Mouse (Mus musculus) heart, adult 2 months (tissue): Measurements from ENCODE around the gene Zup1. TPM values are rescaled to one million over a fixed set of nuclear protein-coding genes. Genes with fewer than 3 reads are reported as not detected.

Experiments
- DNase-seq, 2 experiments: peaks; one replicate each; pipeline ENCODE4 v3.0.0; 2021
- H3K27ac ChIP-seq: fragments of 200-600 bp; 2 replicates; pipeline ENCODE4 v1.8.1; 2022
- H3K27me3 ChIP-seq: fragments of 200-500 bp; 2 replicates; pipeline ENCODE4 v1.6.1; 2012; ENCODE audit warnings: mild to moderate bottlenecking, low read length, inconsistent platforms, mixed read lengths; ENCODE audit not compliant: control insufficient read depth, insufficient read depth
- H3K36me3 ChIP-seq: fragments of 200-500 bp; 2 replicates; pipeline ENCODE4 v1.6.1; 2012; ENCODE audit warnings: low read length, inconsistent platforms; ENCODE audit not compliant: control insufficient read depth, insufficient read depth
- H3K4me1 ChIP-seq: fragments of 200-500 bp; 2 replicates; pipeline ENCODE4 v1.6.1; 2011; ENCODE audit warnings: low read length; ENCODE audit not compliant: control insufficient read depth, insufficient read depth
- H3K4me3 ChIP-seq: fragments of 200-600 bp; 2 replicates; pipeline ENCODE4 v1.8.1; 2022
- H3K79me2 ChIP-seq: fragments of 200-500 bp; replicated peaks from 2 replicates; pipeline ENCODE4 v1.6.1; 2012; ENCODE audit warnings: mild to moderate bottlenecking, inconsistent platforms, low read length, moderate library complexity, mixed read lengths; ENCODE audit not compliant: control insufficient read depth, insufficient read depth
- H3K9ac ChIP-seq: fragments of 200-500 bp; 2 replicates; pipeline ENCODE4 v1.6.1; 2012; ENCODE audit warnings: low read depth, mild to moderate bottlenecking, control low read depth, inconsistent platforms, low read length, mixed read lengths
- CTCF ChIP-seq: fragments of 200-600 bp; IDR thresholded peaks from 2 replicates; pipeline ENCODE4 v1.8.1; 2022; ENCODE audit warnings: antibody characterized with exemption, mild to moderate bottlenecking, moderate library complexity
- EP300 ChIP-seq: fragments of 200-500 bp; IDR thresholded peaks from 2 replicates; pipeline ENCODE4 v1.6.1; 2011; ENCODE audit warnings: low read depth, low read length, control low read depth; ENCODE audit not compliant: insufficient read depth
- POLR2A ChIP-seq: fragments of 200-500 bp; IDR thresholded peaks from 2 replicates; pipeline ENCODE4 v1.6.1; 2011; ENCODE audit warnings: mild to moderate bottlenecking, low read depth, low read length, control low read depth; ENCODE audit not compliant: insufficient read depth
- WGBS: fragments of 180-500 bp; shearing (Covaris S2); methylation state at CpG from one replicate; pipeline ENCODE4 v1.1.7; 2018; 5-methylcytosine and 5-hydroxymethylcytosine counted together
- intact Hi-C: fragments of 180-260 bp; cut with DNase I; formaldehyde crosslinking; loops from one replicate; pipeline ENCODE4 v1.15.1; 2025
- polyA plus RNA-seq: library from polyadenylated mRNA; depleted of rRNA; stranded (reverse); fragments of >200 nt; gene quantifications from 2 replicates; pipeline ENCODE4 v1.2.3, GENCODE M21; 2012; rRNA removed
- total RNA-seq, 2 experiments: library from RNA; stranded (reverse); gene quantifications; 2 replicates each; pipeline ENCODE4 v1.2.3; 2021

The Zup1 gene
- total and polyA plus RNA-seq, 3 experiments = 2.9 to 7.8 (median 6.6) TPM

DNA sequence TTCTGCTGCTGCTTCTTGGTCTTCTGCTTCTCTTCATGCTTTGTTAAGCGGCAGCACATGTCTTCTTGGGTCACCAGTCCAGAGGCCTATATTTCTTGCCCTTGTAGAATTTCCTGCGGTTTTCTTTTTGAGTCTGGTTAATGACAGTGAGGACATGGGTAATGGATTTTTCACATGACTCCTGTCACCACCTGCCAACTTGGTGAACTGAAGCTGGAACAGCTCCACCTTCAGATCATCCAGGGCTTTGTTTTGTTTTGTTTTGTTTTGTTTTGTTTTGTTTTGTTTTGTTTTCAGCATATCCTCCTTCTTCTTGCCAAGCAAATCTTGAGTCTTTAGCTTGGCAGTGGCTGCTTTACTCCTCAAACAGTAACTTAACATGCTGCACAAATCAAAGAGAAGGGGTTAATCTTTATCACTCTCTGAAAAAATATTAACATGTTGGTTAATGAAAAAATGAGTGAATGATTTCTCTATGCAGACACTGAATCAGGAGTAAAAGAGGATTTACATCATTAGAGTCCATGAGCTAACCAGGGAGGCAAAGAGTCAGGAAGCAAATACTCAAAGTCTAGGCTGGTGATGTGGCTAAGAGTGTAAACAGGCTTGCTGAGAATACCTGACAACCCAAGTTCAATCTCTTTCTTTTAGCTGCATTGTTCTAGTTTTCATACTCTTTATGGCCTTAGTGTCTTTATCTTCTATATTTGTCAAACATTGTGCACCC, 78.2 kb downstream of the Zup1 start:
- Histone ChIP-seq H3K4me1 (no peaks in the 10 kb centered on the region), H3K27me3 (no peaks in the 10 kb centered on the region), H3K9ac (no peak overlapping the region), H3K27ac (no peak overlapping the region), H3K79me2 (no peaks in the 10 kb centered on the region), H3K4me3 (no peak overlapping the region), H3K36me3 (no peaks in the 10 kb centered on the region)
- no peak for DNase-seq
- WGBS = 72% methylated on average over 2 of the region's 2 CpGs
- intact Hi-C loops = loop anchor here (5.0 kb wide), 1 partner anchor 326 kb away; no protein-coding TSS in a partner anchor
- TF ChIP-seq EP300 (no peak), CTCF (no peak), POLR2A (no peak)

DNA sequence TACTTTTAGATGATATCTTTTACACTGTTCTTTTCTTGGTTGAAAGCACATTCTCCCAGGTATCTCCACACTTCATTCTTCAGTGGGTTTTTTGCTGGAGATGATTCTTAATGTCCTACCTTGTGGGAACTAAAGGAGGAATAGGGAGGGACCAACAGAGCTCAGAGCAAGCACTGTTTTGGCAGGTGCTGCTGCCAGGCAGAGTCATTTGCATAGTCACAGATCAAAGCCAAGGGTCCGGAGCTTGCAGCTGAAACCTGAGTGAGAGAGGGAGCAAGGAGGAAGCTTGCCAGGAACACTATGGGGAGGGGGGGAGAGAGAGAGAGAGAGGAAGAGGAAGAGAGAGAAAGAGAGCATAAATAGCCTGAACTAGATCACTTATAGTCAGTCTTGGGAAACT, 80.6 kb downstream of the Zup1 start:
- no peak for TF ChIP-seq EP300
- no peak for TF ChIP-seq CTCF
- TF ChIP-seq POLR2A = no peak
- Histone ChIP-seq H3K4me1 (no peaks in the 10 kb centered on the region), H3K27me3 (no peaks in the 10 kb centered on the region), H3K36me3 (no peaks in the 10 kb centered on the region), H3K79me2 (no peaks in the 10 kb centered on the region), H3K4me3 (no peak overlapping the region), H3K27ac (no peak overlapping the region), H3K9ac (no peak overlapping the region)
- WGBS = 8% methylated on average over 1 of the region's 1 CpGs
- no peak for DNase-seq
- intact Hi-C loops = loop anchor here (5.0 kb wide), 1 partner anchor 323 kb away; no protein-coding TSS in a partner anchor

Other genes starting within 250 kb of the Zup1 start
- gene Sult3a2, start 164.6 kb downstream of the Zup1 start, total RNA-seq = not detected
- not detected in 2 replicates for gene Sult3a2, start 164.6 kb downstream of the Zup1 start, polyA plus RNA-seq
- not detected for gene Sult3a1, start 93.5 kb downstream of the Zup1 start, total RNA-seq
- gene Sult3a1, start 93.5 kb downstream of the Zup1 start, polyA plus RNA-seq = not detected in 2 replicates
- not detected for gene Rsph4a, start 46.2 kb downstream of the Zup1 start, total RNA-seq
- gene Rsph4a, start 46.2 kb downstream of the Zup1 start, polyA plus RNA-seq = 0.25 TPM in 1 of 2 replicates, not detected in the other
- 100 to 1,000 TPM; 105 to 123 TPM for gene Rwdd1, start 68.4 kb upstream of the Zup1 start, total RNA-seq
- 38.5 and 59.0 TPM in 2 replicates for gene Rwdd1, start 68.4 kb upstream of the Zup1 start, polyA plus RNA-seq
- gene Trappc3l, start 86.3 kb upstream of the Zup1 start, total RNA-seq = not detected
- not detected in 2 replicates for gene Trappc3l, start 86.3 kb upstream of the Zup1 start, polyA plus RNA-seq
- not detected for gene Calhm4, start 93.0 kb upstream of the Zup1 start, total RNA-seq
- not detected in 2 replicates for gene Calhm4, start 93.0 kb upstream of the Zup1 start, polyA plus RNA-seq
- under 1 TPM; 0.75 to 0.97 TPM for gene Calhm5, start 145.2 kb upstream of the Zup1 start, total RNA-seq
- 0.51 and 1.3 TPM in 2 replicates for gene Calhm5, start 145.2 kb upstream of the Zup1 start, polyA plus RNA-seq
- gene Calhm6, start 176.7 kb upstream of the Zup1 start, total RNA-seq = under 1 TPM; 0.23 to 0.48 TPM
- gene Calhm6, start 176.7 kb upstream of the Zup1 start, polyA plus RNA-seq = 0.25 TPM in 1 of 2 replicates, not detected in the other